Mouse (Mus musculus) left cerebral cortex, postnatal 4 days (tissue): ENCODE measurements at regions not wholly inside any gene's neighbourhood (a gene's known extent, or its start where the extent isn't known, plus 50 kb on each side); places are given as distances from the start of the nearest gene placed in this dataset.

ENCODE experiments used
- DNase-seq: peaks from one replicate; pipeline ENCODE4 v3.0.0-alpha.2; 2022
- intact Hi-C: fragments of 180-260 bp; cut with DNase I; formaldehyde crosslinking; loops from one replicate; pipeline ENCODE4 v1.15.1; 2025

GRCm38 (mm10) chr3:150493433-150494045, 944.1 kb upstream of the Adgrl4 start:
- intact Hi-C loops, result no loop called here

GRCm38 (mm10) chr3:150530966-150531365, 906.7 kb upstream of the Adgrl4 start:
- intact Hi-C loops, result no loop called here
- DNase-seq, result no peak

More at GRCm38 (mm10) chr3:150493433-150494045, 944.1 kb upstream of the Adgrl4 start:
- no peak for DNase-seq

GRCm38 (mm10) chr3:150543118-150543517, 894.6 kb upstream of the Adgrl4 start:
- intact Hi-C loops, result no loop called here
- DNase-seq, result no peak

GRCm38 (mm10) chr3:150588474-150588873, 849.2 kb upstream of the Adgrl4 start:
- intact Hi-C loops, result no loop called here
- no peak for DNase-seq

GRCm38 (mm10) chr3:150590978-150591377, 846.7 kb upstream of the Adgrl4 start:
- intact Hi-C loops, result no loop called here
- DNase-seq, result no peak

- DNase-seq, result no peak
- intact Hi-C loops, result no loop called here
These were observed 834.1 kb upstream of the Adgrl4 start for GRCm38 (mm10) chr3:150603400-150604095.

GRCm38 (mm10) chr3:150610681-150611101, 827.0 kb upstream of the Adgrl4 start:
- intact Hi-C loops, result no loop called here
- DNase-seq, result peak; percentile 89

GRCm38 (mm10) chr3:150637544-150637943, 800.1 kb upstream of the Adgrl4 start:
- no peak for DNase-seq
- intact Hi-C loops, result no loop called here

- intact Hi-C loops, result no loop called here
- no peak for DNase-seq
These were observed 797.5 kb upstream of the Adgrl4 start for GRCm38 (mm10) chr3:150640004-150640676.

GRCm38 (mm10) chr3:150648040-150648439, 789.6 kb upstream of the Adgrl4 start:
- intact Hi-C loops, result no loop called here

GRCm38 (mm10) chr3:150649783-150650565, 787.7 kb upstream of the Adgrl4 start:
- DNase-seq, result no peak
- intact Hi-C loops, result no loop called here

More at GRCm38 (mm10) chr3:150648040-150648439, 789.6 kb upstream of the Adgrl4 start:
- DNase-seq, result peak; percentile 29

GRCm38 (mm10) chr3:150695751-150696150, 741.9 kb upstream of the Adgrl4 start:
- DNase-seq, result no peak
- intact Hi-C loops, result no loop called here

- intact Hi-C loops, result no loop called here
These were observed 737.7 kb upstream of the Adgrl4 start for GRCm38 (mm10) chr3:150699990-150700389.

More at GRCm38 (mm10) chr3:150699990-150700389, 737.7 kb upstream of the Adgrl4 start:
- no peak for DNase-seq
